Mouse (Mus musculus) lung, postnatal 10 days (tissue): ENCODE results near the gene Dyx1c1.

Source experiments
- DNase-seq: peaks from one replicate; pipeline ENCODE4 v3.0.0; 2021

Gene Dyx1c1

GRCm38 (mm10) chr9:72974734-72975133 is 16.1 kb downstream of the Dyx1c1 start:
- DNase-seq, result no peak

DNA sequence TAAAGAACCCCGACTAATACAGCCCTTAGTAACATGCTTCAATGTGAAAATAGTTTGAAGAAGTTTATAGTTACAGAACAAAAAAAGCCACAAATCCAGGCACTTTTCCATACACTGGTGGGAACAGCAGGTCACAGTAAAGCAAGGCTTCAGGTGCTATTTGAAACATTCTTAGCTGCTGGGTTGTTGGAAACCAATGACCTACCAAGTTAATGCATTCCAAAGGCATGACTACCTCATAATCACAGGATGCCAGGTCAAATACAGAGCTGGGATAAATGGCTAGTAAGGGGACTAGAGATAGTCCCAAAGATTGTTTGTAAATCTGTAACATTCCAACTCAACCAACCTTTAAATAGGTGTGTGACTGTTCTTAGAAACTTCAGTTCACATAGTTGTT is 16.7 kb downstream of the Dyx1c1 start:
- no peak for DNase-seq

DNA sequence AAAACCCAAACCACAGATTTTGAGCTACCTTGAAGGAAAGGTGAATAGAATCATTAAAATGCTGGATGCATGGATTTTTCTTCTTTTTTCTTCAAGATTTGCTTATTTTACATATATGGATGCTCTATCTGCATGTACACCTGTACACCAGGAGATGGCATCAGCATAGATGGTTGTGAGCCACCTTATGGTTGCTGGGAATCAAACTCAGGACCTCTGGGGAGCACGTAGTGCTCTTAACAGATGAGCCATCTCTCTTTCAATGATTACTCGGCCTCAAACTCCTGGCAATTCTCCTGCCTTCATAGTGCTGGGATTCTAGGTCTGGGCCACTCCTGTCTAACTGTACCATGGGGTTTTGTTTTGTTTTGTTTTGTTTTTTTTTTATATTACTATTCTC is 24.5 kb downstream of the Dyx1c1 start:
- DNase-seq, result no peak

DNA sequence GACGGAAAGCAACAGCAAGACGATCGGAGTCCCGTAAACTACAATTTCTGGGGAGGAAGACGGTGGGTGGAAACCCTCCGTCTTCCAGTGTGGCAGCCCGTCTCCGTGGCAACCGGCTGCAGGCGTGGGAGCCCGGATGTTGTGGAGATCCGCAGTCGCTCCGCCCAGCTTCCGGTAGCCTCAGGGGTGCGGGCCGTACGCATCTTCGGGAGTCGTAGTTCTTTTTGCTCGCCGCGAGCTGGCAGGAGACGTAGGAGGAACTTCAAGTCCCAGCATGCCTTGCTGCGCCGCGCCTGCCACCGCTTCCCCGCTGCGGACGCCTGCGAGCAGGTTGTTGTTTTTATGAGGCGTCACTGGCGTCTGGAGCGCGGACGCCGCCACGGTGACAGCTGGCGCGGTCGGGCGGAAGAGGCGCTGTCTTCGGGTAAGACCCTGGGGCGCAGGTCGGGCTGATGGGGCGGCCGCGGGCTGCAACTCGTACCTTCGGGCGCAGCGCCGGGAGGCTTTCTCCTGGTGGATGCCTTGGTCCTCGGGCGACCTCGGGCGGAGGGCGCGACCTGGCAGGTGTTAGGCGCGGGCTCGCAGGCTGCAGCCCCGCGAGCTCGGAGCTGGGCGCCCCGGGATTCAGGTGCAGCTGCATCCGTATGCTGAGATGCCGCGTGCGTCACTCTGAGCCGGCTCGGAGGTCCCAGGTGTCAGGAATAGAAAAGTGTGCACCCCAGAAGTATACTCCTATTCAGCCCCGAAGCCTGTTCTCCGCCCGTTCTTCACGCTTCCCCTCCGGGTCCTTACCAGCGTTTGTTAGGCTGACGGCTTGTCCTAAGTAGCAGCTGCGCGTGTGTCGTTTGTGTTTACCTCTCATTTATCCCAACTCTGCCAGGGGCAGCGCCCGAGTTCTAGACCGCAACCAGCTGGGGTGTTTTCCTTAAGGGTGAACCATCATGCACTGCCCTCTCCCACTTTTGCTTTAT is 26.9 kb downstream of the Dyx1c1 start, which contains the start of the genes Ccpg1os and Ccpg1:
Ccpg1os (minus strand) TSS at position 133 of the 971 bp plus-strand sequence.
Ccpg1 (plus strand) TSS at position 180 of the 971 bp plus-strand sequence.
- DNase-seq, result peak; percentile 98

- DNase-seq, result no peak
Observed at GRCm38 (mm10) chr9:72987703-72988102, 29.1 kb downstream of the Dyx1c1 start.

DNA sequence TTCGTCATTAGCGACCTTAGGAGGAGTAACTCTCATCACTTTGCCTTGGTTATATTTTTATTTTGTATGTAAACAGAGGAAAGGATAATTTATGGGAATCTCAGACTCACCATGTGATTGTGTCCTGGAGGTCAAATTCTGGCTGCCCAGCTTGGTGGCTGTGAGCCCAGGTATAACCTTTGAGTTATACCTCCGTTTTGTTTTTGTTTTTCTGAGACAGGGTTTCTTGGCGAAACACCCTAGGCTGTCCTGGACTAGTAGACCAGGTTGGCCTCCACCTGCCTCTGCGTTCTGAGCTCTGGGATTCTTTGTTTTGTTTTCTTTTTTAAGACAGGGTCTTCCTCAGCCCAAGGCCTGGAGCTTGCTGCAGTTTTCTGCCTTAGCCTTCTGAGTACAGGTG is 30.1 kb downstream of the Dyx1c1 start:
- DNase-seq, result no peak

GRCm38 (mm10) chr9:72991420-72991819 is 32.8 kb downstream of the Dyx1c1 start:
- DNase-seq, result no peak

DNA sequence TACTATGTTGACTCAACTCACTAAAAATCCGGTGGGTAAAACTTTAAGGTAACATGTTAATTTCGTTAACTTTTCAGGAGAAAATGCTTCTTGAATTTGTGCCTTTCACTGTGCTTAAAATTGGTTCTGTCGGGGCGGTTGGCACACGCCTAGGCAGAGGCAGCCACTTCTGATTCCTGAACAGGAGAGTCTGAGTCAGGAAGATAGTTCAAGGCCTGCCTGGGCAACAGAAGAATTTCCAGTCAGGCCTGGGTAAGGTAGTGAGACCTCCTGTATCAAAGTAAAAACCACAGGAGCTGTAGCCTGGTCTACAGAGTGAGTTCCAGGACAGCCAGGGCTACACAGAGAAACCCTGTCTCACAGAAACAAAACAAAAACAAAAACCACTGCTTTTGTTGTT is 34.0 kb downstream of the Dyx1c1 start:
- no peak for DNase-seq

DNA sequence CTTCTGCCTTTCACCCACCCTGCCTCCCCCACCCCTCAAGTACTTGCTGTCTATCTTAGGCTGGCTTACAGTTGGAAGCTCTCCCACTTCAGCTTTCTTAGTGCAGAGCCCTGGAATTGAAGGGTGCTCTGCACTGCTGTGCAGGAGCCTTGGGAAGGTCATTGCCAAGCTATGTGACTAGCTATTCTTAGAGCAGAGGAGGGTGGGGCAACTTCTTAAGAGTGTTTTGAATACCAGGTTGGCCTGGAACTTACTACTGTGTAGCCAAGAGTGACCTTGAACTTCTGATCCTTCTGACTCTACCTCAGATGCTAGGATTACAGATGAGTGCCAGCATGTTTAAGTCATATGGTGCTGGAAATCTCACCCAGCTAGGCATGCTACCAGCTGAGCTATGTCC is 37.6 kb downstream of the Dyx1c1 start:
- DNase-seq, result no peak

- no peak for DNase-seq
Observed at GRCm38 (mm10) chr9:72996806-72997205, 38.2 kb downstream of the Dyx1c1 start.

- DNase-seq, result no peak
Observed at GRCm38 (mm10) chr9:73000487-73000886, 41.9 kb downstream of the Dyx1c1 start.

- no peak for DNase-seq
Observed at GRCm38 (mm10) chr9:73001314-73002011, 42.9 kb downstream of the Dyx1c1 start.

DNA sequence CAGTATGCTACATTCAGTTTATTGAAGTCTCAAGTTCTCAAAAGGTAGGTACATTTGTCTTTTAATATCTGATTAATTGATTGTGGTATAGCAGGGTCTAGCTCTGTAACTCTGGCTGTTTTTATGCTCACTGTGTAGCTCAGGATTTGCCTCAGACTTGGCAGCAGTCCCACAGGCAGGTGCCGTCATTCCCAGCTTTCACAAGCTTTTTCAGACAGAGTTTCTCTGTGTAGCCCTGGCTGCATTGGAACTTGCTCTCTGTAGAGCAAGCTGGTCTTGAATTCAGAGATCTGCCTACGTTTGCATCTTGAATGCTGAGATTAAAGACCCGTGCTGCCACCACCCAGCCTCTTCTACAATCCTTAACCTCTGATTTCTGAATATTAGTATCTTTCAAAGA is 43.6 kb downstream of the Dyx1c1 start:
- no peak for DNase-seq

DNA sequence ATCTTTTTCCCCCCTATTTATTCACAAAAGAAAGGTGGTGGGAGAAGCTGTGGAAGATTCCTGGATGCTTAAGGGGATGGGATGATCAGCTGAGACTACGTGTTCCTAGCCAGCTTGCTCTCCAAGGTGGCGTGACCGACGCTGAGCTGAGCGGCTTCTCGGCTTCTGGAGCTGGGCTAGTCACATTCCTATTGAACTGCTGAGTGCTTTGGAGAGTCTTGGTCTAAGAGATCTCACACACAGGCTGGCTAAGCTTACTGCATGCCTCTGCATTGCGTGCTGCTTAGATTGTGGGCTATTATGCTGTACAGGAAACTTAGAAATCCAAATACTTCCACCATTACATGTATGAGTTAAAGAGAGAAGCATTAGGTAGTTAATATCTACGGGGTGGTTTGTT is 45.5 kb downstream of the Dyx1c1 start:
- DNase-seq, result peak; percentile 28

DNA sequence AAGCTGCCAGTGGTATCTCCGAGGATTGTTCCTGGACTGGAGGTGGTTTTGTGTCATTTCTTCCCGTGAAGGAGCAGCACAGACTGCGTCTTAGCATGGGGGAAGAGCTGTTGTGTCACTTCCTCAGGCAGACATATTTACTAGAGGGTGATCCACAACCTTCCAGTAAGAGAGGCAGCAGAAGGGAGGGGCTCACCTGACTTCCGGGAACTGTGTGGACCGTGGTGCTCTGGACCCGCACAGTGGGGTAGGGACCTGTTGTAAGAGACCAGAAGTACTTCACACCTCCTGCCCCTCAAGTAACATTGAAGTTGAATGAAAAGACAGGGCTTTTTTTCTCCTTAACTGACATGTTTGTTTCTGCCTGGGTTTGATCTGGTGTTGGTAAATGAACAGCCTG is 46.5 kb downstream of the Dyx1c1 start:
- DNase-seq, result no peak

- no peak for DNase-seq
Observed at GRCm38 (mm10) chr9:73006175-73006574, 47.6 kb downstream of the Dyx1c1 start.

DNA sequence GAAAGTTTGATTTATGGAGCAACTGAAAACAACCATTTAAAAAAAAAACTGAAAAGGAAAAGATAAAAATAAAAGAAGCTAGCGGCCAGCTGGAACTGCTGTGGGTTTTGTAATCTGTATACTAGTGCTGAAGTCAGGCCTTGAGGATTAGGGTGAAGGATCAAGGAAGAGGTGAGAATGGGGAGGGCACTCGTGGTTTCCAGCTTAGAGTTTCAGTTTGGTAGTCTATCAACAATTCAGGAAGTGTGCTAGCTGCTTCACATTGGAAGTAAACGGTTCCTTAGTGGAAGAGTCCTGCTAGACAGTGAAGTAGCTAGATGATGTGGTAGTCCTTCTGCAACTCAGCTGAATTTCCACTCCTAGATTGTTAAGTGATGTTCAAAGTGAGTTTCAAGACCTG is 49.8 kb downstream of the Dyx1c1 start:
- DNase-seq, result no peak

DNA sequence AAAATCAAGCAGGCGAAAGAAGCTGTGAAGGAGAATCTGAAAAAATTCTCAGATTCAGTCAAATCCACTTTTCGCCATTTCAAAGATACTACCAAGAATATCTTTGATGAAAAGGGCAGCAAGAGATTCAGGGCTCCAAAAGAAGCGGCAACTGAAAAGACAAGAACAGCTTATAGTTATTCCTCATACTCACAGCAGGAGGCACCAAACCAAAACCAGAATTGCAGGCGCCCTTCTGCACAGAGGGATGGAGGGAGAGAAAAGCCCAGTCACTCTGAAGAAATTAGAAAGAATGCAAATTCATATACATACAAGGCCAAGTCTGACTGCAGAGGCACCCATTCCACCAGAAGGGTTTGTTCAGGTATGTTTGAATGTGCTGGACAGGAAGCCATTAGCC is 54.0 kb downstream of the Dyx1c1 start:
- no peak for DNase-seq

DNA sequence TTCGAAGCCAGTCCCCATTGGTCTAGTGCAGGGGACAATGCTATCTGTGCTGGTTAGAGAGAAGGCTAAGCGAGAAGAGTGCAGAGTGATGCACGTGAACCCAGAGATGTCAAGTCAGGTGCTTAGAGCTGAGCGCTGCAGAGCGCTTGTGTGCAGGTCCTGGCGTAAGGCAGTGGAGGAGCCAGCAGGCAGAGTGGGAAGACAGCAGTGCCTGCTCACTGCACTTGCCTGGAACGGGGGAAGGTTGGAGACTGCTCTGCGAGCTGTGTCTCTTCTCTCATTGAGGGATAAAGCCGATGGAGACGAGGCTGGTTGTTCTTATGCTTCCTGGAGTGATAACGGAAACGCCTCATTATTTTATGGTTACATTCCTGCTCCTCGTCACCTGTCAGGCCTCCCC is 56.1 kb downstream of the Dyx1c1 start:
- no peak for DNase-seq

DNA sequence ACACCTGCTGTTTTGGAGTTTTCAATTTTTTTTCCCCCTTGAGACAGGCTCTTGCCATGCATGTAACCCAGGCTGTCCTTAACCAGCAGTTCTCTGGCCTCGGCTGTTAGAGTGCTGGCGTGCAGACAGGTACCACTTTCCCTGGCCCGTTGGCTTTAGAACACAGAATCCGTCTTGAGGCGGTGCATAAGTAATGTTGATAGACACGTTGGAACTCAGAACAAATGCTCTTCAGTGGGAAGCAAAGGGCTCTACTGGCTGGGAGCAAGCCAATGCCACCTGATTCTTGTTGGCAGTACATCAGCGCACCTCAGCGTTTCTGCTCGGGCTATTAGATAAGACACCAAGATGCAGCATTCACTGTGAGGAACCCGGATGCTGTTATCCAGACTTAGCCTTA is 61.3 kb downstream of the Dyx1c1 start:
- DNase-seq, result peak; percentile 17

GRCm38 (mm10) chr9:73020566-73021097 is 62.0 kb downstream of the Dyx1c1 start:
- no peak for DNase-seq
